Mouse (Mus musculus) liver, postnatal 0 days (tissue): ENCODE data around the gene Tub.

ENCODE experiments used
- CTCF ChIP-seq: sonication (generic); IDR thresholded peaks from 2 replicates; pipeline ENCODE4 v1.5.1; 2016; ENCODE audit warnings: antibody characterized with exemption, low read depth
- EP300 ChIP-seq: IDR thresholded peaks from 2 replicates; pipeline ENCODE4 v1.6.1; 2016; ENCODE audit warnings: antibody characterized with exemption, low read depth, mild to moderate bottlenecking

GRCm38 (mm10) chr7:108993230-108993629 lies 43.1 kb downstream of the Tub start:
- TF ChIP-seq CTCF (no peak), EP300 (no peak)
